Mouse (Mus musculus): ENCODE measurements at regions not wholly inside any gene's neighbourhood (a gene's known extent, or its start where the extent isn't known, plus 50 kb on each side); places are given as distances from the start of the nearest gene placed in this dataset. TPM values are rescaled to one million over a fixed set of nuclear protein-coding genes. Genes with fewer than 3 reads are reported as not detected.

Small RNAs in the stretch of these regions (microRNA-seq; reads per million reads assigned to microRNA genes)
- not detected for gene Gm22401

All from midbrain, embryonic 11.5 days (tissue).